Mouse (Mus musculus) heart, postnatal 0 days (tissue): ENCODE data around the gene Gm2115. TPM values are rescaled to one million over a fixed set of nuclear protein-coding genes. Genes with fewer than 3 reads are reported as not detected.
A peak's percentile ranks its signal among the peaks of the same experiment; 100 is the strongest.

Source experiments
- ATAC-seq: fragments of 200-750 bp; cut with Nextera tagmentation; 2 replicates; pipeline ENCODE4 v1.8.0; 2017; ENCODE audit warnings: low read depth, moderate number of reproducible peaks, moderate library complexity; ENCODE audit not compliant: insufficient read depth
- DNase-seq: peaks from one replicate; pipeline ENCODE4 v3.0.0-alpha.2; 2016; ENCODE audit warnings: low spot score
- H3K27ac ChIP-seq: fragments of 300-500 bp; sonication (generic); 2 replicates; pipeline ENCODE4 v1.5.1; 2014; ENCODE audit warnings: low read depth, mild to moderate bottlenecking
- H3K27me3 ChIP-seq: fragments of 300-500 bp; sonication (generic); 2 replicates; pipeline ENCODE4 v1.6.1; 2014; ENCODE audit warnings: low read length, mixed read lengths; ENCODE audit not compliant: control insufficient read depth, insufficient read depth
- H3K36me3 ChIP-seq: fragments of 300-500 bp; sonication (generic); replicated peaks from 2 replicates; pipeline ENCODE4 v1.6.1; 2014; ENCODE audit warnings: low read length, mixed read lengths; ENCODE audit not compliant: control insufficient read depth, insufficient read depth
- H3K4me1 ChIP-seq: fragments of 300-500 bp; sonication (generic); 2 replicates; pipeline ENCODE4 v1.6.1; 2014; ENCODE audit warnings: antibody characterized with exemption; ENCODE audit not compliant: control insufficient read depth, insufficient read depth
- H3K4me2 ChIP-seq: fragments of 300-500 bp; sonication (generic); 2 replicates; pipeline ENCODE4 v1.6.1; 2014; ENCODE audit warnings: low read depth, mild to moderate bottlenecking, low read length, moderate library complexity
- H3K4me3 ChIP-seq: fragments of 300-500 bp; sonication (generic); 2 replicates; pipeline ENCODE4 v1.5.1; 2014; ENCODE audit warnings: low read depth, low read length
- H3K9ac ChIP-seq: fragments of 300-500 bp; sonication (generic); replicated peaks from 2 replicates; pipeline ENCODE4 v1.6.1; 2014; ENCODE audit warnings: low read depth, low read length, mixed read lengths
- H3K9me3 ChIP-seq: fragments of 300-500 bp; sonication (generic); replicated peaks from 2 replicates; pipeline ENCODE4 v1.6.1; 2016; ENCODE audit warnings: low read length; ENCODE audit not compliant: control insufficient read depth
- CTCF ChIP-seq: IDR thresholded peaks from 2 replicates; pipeline ENCODE4 v1.5.1; 2016; ENCODE audit warnings: antibody characterized with exemption, control low read depth, low read depth
- EP300 ChIP-seq: IDR thresholded peaks from 2 replicates; pipeline ENCODE4 v1.6.1; 2016; ENCODE audit warnings: antibody characterized with exemption, low read depth
- WGBS: fragments of 180-500 bp; shearing (Covaris S2); extraction: QIAGEN DNeasy Blood & Tissue Kit; methylation state at CpG from one replicate; pipeline ENCODE4 v1.1.7; 2014; 5-methylcytosine and 5-hydroxymethylcytosine counted together
- polyA plus RNA-seq: library from polyadenylated mRNA; unstranded; fragments of >200 nt; fragmentation: Nextera tagmentation; extraction: Ambion mirVana; gene quantifications from 2 replicates; pipeline ENCODE4 v1.2.1, GENCODE M21; 2015
- total RNA-seq: library from RNA; depleted of rRNA; stranded (reverse); fragments of >200 nt; gene quantifications from 2 replicates; pipeline ENCODE4 v1.2.3, GENCODE M21; 2014; ENCODE audit warnings: low replicate concordance

Gene Gm2115
- total and polyA plus RNA-seq, 2 experiments from 2014 or later = 1.1 TPM; not detected in 1

- Histone ChIP-seq H3K27ac (no peak overlapping the region), H3K4me1 (no peaks in the 10 kb centered on the region), H3K4me2 (peak overlapping the region; percentile 98), H3K9ac (peak overlapping the region; percentile 41), H3K27me3 (no peaks in the 10 kb centered on the region), H3K4me3 (peak overlapping the region; percentile 59), H3K36me3 (no peaks in the 10 kb centered on the region), H3K9me3 (no peaks in the 10 kb centered on the region)
- TF ChIP-seq CTCF (no peak), EP300 (no peak)
- ATAC-seq (peak; percentile 83), DNase-seq (peak; percentile 24)
- 0% methylated on average over 34 of the region's 36 CpGs for WGBS
Observed at GRCm38 (mm10) chr7:84605704-84606292, 77.0 kb downstream of the Gm2115 start.

GRCm38 (mm10) chr7:84606293-84606749 is 77.6 kb downstream of the Gm2115 start, which contains the start of gene Fah:
Gene Fah, minus strand, starts transcription at chr7:84606722.
- Histone ChIP-seq H3K27ac (no peak within 1 kb of the TSS), H3K9ac (peak within 1 kb of the TSS; percentile 41), H3K4me3 (peak within 1 kb of the TSS; percentile 59), H3K4me2 (peak within 1 kb of the TSS; percentile 98), H3K36me3 (no peaks in the 10 kb centered on the region), H3K9me3 (no peaks in the 10 kb centered on the region), H3K4me1 (no peaks in the 10 kb centered on the region), H3K27me3 (no peaks in the 10 kb centered on the region)
- ATAC-seq (peak; percentile 30), DNase-seq (no peak)
- TF ChIP-seq EP300 = no peak
- TF ChIP-seq CTCF = no peak
- 4% methylated on average over 10 of the region's 10 CpGs for WGBS

- WGBS = 81% methylated on average over 1 of the region's 1 CpGs
- H3K36me3 ChIP-seq = peaks cover 9% of the 10 kb centered on the region; the same call in 1 of the 2 replicates
- H3K27me3 ChIP-seq = no peaks in the 10 kb centered on the region
- H3K27ac ChIP-seq = no peak overlapping the region
- H3K4me1 ChIP-seq = no peaks in the 10 kb centered on the region
- no peaks in the 10 kb centered on the region for H3K9me3 ChIP-seq
- H3K4me2 ChIP-seq = no peak overlapping the region
- H3K4me3 ChIP-seq = no peak overlapping the region
- no peak for ATAC-seq
- no peak for TF ChIP-seq CTCF
- TF ChIP-seq EP300 = no peak
- H3K9ac ChIP-seq = no peak overlapping the region
- no peak for DNase-seq
Observed at GRCm38 (mm10) chr7:84611609-84612008, 82.9 kb downstream of the Gm2115 start.

GRCm38 (mm10) chr7:84612445-84612844 is 83.7 kb downstream of the Gm2115 start:
- no peaks in the 10 kb centered on the region for H3K27me3 ChIP-seq
- no peak for TF ChIP-seq EP300
- TF ChIP-seq CTCF = no peak
- no peak for ATAC-seq
- peaks cover 16% of the 10 kb centered on the region for H3K36me3 ChIP-seq
- H3K4me2 ChIP-seq = no peak overlapping the region
- H3K9ac ChIP-seq = no peak overlapping the region
- DNase-seq = no peak
- 73% methylated on average over 4 of the region's 4 CpGs for WGBS
- H3K9me3 ChIP-seq = no peaks in the 10 kb centered on the region
- H3K4me3 ChIP-seq = no peak overlapping the region
- no peaks in the 10 kb centered on the region for H3K4me1 ChIP-seq
- H3K27ac ChIP-seq = no peak overlapping the region

- Histone ChIP-seq H3K27ac (no peak overlapping the region), H3K27me3 (no peaks in the 10 kb centered on the region), H3K4me3 (no peak overlapping the region), H3K9me3 (no peaks in the 10 kb centered on the region), H3K36me3 (peaks cover 35% of the 10 kb centered on the region), H3K4me1 (no peaks in the 10 kb centered on the region), H3K9ac (no peak overlapping the region), H3K4me2 (no peak overlapping the region)
- no peak for DNase-seq
- TF ChIP-seq CTCF = no peak
- TF ChIP-seq EP300 = no peak
- WGBS = 89% methylated on average over 2 of the region's 2 CpGs
- ATAC-seq = no peak
Observed at GRCm38 (mm10) chr7:84618951-84619350, 90.2 kb downstream of the Gm2115 start.

GRCm38 (mm10) chr7:84620956-84621355 is 92.2 kb downstream of the Gm2115 start:
- H3K4me3 ChIP-seq = no peak overlapping the region
- no peak overlapping the region for H3K9ac ChIP-seq
- TF ChIP-seq EP300 (no peak), CTCF (no peak)
- H3K27me3 ChIP-seq = no peaks in the 10 kb centered on the region
- H3K36me3 ChIP-seq = peaks cover 38% of the 10 kb centered on the region
- WGBS = 88% methylated on average over 3 of the region's 3 CpGs
- ATAC-seq = no peak
- no peaks in the 10 kb centered on the region for H3K9me3 ChIP-seq
- no peak for DNase-seq
- H3K27ac ChIP-seq = no peak overlapping the region
- no peaks in the 10 kb centered on the region for H3K4me1 ChIP-seq
- no peak overlapping the region for H3K4me2 ChIP-seq
